Mouse (Mus musculus) hematopoietic stem cell, adult 5-6 weeks (primary cell): ENCODE measurements around the gene Hoxa7. TPM values are rescaled to one million over a fixed set of nuclear protein-coding genes. Genes with fewer than 3 reads are reported as not detected.

Experiments used
- ATAC-seq, 2 experiments: fragments of 125-278 bp in 1 of 2; replicated peaks in 1 of 2; 2 replicates each; pipeline ENCODE4 v1.8.0; 2016 to 2017; ENCODE audit warnings: inconsistent platforms in 2 of 2, mild to moderate bottlenecking in 2 of 2, moderate number of reproducible peaks in 2 of 2, low read depth in 1 of 2, moderate TSS enrichment in 1 of 2; ENCODE audit not compliant: low FRiP score in 2 of 2, poor library complexity in 2 of 2, severe bottlenecking in 2 of 2, insufficient read depth in 1 of 2, low TSS enrichment in 1 of 2
- total RNA-seq: library from RNA; stranded (forward); fragments of 172-1452, 232-1000 nt; gene quantifications from 2 replicates; pipeline ENCODE4 v1.2.3, GENCODE M21; 2017

Hoxa7 gene
- total RNA-seq = 15.6 and 19.2 TPM in 2 replicates

DNA sequence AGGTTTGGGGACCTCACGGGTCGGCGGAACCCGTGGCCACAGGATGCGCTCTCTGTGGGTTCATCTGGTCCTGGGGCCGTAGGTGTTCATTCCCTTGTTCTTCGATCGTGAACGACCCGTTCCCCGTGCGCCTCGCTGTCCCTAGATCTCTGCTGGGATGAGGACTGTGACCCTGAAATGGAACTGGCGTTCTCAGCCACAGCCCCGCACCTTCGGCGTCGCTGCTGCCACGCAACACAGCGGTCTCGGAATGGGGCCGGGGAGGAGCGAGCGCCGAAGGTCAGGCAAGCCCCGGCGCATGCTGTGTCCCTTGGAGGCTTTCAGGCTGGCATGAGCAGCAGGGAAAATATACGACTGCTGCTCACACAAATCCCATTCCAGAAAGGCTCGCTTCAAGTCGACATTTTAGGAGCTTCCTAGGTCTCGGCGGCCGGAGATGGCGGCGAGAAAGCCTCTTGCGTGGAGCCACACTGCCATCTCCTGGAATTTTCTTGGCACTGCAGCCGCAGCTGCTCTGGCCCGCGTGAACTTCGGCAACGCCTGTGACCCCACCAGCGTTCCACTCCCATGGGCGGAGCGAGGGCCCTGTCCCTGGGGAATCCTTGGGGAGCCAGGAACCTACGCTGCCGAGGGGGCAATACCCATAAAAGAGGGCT lies at the start of gene Hoxa7:
Hoxa7 (minus strand) TSS at position 518 of the 656 bp plus-strand sequence.
- ATAC-seq = peak; percentile 37 to 49

DNA sequence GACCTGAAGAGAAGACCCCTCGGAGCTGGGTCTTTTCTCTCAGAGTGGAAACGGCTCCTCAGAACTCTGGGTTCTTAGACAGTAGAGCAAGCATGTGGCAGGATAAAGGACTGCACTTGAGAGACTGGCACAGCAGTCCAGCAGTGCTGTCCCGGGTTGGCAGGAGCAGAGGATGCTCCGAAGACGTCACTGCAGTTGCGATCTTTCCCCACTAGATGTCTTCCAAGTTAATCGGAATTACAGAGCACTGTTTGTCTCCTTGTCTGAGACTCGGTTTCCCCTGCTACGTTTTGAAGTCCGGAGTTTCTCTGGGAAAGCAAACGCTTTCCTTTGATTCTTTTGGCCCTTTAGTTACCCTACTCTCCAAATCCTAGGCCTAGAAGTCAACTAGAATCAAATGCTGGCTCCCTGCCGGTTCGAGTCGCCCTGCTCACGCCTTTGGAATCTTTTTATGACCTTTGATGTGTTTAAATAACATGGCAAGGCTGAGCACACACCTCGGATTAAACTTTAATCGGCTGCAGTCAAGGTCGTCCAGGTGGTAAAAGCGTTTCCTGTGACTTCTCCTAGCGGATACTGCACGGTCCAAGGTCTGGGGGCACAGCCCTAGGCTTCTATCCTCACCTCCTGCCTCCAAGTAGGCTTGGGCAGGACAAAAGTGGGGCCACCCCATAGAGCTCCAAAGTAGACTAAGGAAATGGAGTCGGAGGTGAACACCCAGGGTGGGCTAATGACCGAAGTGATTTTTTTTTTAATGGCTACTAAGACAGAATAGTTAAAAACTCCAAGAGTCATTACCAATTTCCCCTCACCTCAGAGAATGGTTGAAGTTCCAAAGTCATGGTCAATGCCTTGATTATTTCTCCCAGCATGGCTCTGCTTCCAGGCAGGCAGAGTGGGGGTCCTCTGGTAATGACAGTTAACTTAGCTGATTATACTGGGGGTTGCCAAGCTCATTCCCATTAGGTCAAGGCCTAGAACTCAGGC lies 49.1 kb upstream of the Hoxa7 start:
- peak; percentile 33 to 49; a peak in 2 of 4 replicates for ATAC-seq

DNA sequence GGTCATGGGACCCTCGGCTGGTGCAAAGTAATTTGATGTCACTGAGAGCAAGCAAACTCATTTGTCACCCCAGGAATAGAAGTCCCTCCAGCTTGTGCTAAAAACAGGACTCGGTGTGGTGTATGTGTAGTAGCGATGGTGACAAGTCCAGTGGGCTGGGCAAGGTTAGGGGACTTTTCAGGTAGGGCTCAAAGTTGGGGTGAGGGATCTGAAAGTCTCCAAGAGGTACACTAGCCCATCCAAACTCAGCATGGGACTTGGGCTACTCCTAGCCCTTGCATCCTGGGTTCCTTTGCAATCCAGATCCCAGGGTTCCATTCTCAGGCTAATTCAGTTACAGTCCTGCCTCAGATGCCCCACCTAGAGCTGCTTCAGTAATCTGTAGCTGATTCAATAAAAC lies 47.1 kb upstream of the Hoxa7 start:
- no peak for ATAC-seq

DNA sequence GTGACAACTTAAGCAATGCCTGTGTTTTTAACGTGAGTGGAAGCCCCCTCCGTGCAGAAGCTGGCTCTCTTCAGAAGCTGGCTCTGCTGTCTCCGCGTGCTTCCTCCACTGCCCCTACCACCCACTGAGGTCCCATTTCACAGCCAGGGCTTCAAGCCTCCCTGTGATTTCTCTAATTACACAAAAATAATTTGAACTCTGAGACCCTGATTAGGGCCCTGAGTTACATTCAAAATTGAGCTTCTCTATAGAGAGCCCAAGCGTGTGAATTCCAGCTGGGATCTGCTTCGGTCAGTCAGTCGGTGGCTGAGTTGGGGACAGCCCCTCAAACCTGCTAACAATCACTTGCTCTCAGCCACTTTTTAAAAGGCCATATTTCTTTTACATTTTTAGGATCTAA lies 46.7 kb upstream of the Hoxa7 start:
- ATAC-seq = no peak

DNA sequence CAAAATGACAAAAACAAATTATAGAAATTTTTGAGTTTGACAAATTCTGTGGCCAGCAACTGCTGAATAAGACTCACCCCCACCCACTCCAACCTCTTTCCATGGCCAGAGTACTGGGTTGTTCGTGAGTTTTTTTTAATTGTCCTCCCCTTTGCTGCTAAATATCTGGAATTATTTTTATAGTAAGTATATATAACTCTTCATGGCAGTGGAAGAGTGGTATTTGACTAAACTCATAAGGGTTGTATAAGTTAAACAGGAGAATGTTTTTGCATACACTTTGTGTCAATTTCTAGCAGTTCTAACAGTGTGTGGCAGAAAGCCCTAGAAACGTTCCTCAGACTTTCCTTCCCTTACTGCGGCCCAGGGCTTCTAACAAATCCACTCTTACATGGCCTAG lies 46.0 kb upstream of the Hoxa7 start:
- ATAC-seq = no peak

DNA sequence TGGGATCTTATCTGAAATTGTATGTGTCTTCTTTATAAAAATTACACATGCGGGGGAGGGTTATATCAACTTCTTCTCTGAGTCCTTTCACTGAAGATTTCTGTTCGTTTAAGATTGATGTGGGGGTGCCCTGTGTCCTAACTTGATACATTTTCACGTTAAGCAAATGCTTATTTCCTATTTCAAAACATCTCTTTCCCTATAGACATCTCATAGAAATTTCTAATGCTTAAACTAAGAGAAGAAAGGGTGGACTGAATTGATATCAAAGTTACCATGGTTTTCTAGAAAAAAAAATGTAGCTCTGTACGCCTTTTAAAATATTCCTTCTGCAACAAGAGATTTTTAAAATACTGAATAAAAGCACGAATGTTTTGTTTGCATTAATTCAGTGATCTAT lies 45.6 kb upstream of the Hoxa7 start:
- ATAC-seq = no peak

DNA sequence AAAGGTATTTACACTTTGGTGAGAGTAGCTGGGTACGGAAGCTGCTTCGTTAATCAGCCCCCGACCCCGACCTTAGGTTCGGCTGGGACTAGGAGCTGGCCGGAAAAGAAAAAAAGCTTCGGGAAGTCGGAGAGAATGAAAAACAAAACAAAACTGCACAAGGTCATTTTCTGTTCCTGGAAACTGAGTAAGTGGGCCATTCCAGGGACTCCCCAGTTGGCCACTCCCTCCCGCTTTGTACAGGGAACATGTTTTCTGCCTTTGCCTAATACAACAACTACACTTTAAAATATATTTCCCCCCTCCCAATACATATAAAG lies 45.0 kb upstream of the Hoxa7 start:
- no peak for ATAC-seq

DNA sequence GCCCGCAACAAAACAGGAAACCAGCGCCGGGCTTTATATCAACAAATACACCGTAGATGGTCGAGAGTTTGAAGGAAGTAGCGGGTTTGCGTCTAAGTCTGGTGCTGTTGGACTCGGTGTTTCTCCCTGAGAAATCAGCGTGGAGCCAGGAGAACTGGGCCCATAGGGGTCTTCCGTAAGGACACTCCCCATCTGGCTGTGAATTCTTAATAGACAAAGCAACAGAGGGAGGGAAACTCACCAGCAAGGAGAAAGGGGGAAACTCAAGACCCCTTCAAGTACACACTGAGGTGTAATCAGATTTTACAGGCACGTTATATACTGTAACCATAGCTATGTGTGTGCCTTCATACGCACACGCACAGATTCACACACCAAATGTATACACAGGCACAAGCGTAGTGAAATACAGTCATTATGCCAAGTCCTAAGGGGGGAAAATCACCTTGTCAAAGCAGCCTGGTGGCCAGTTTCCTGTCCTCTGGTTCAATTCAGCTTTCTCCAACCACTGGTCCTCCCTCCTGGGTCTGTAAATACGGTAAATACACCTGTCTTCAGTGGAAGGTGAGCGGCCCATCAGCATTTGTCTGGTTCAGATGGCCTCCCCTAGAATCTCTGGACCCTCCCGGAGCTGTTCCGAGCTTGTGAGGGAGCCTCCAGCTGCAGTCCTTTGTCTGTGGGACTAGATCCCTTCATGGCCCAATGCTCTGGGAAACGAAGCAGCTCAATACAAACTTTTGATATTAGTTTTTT lies 44.4 kb upstream of the Hoxa7 start:
- ATAC-seq = no peak

DNA sequence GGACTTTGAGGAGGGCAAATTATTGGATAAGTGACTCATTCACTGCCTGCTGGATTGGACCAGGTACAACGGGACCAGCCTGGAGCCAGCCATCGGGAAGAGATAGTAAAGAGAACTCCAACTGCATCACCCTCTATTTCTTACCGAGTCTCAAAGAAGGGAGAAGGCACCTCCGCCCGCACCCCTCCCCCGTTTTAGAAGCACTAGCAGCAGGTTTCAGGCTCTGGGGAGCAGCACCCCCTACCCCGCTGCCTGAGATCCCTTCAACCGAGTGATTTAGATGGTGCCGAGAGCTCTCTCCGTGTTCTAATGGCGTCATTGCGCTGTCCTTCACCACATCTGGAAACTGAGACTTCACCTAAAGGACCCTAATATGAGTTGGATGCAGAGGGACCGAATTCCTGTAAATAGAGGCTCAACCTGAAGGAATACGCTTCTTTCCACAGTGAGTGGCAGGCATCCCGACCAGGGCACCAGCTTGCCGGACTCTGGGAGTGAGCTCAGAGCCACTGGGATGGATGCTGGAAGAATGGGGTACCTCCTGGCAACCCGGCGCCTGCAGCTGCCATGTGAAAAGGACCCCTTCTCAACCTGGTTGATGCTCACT lies 43.8 kb upstream of the Hoxa7 start:
- ATAC-seq = no peak

DNA sequence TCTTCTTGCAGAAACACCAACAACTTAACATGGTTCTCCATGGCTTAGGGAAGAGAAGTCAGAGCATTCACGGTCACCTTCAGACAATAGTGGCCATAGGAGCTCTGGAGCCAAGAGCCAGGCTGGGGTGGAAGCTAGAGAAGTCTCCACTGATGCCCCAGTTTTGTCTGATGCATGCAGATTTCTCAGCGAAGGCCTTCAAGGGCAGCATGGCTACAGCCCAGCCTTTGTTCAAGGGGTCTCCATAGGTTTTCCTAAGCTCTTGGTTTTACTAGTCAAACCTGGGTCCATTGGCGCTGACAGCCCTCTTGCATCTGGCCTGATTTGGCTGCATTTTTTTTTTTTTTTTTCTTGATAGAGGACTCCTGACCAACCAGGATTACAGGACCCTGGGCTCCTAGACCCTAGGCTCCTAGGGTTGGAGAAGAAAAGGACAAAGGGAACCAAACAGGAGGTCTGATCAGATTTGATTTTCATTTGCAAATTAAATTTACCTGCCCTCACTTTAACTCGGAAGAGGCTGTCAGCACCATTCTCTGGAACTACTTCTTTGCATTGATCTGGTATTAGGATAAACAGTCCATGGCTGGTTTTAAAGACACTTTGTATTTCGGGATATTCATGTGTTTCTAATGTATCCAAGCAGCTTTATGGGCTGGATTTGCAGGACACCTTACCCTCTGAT lies 42.6 kb upstream of the Hoxa7 start:
- no peak for ATAC-seq

DNA sequence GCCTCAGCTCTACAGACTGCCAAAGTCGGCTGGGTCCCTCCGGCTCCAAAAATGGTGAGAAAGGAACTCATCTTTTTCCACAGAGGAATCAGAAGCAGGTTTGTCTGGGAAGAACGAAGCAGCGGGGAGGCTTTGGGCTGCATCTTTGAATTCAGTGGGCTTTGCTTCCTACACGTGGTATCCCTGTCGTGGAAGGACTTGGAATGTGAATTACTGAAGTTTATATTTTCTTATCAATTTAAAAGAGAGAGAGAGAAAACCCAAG lies 41.6 kb upstream of the Hoxa7 start:
- no peak for ATAC-seq

DNA sequence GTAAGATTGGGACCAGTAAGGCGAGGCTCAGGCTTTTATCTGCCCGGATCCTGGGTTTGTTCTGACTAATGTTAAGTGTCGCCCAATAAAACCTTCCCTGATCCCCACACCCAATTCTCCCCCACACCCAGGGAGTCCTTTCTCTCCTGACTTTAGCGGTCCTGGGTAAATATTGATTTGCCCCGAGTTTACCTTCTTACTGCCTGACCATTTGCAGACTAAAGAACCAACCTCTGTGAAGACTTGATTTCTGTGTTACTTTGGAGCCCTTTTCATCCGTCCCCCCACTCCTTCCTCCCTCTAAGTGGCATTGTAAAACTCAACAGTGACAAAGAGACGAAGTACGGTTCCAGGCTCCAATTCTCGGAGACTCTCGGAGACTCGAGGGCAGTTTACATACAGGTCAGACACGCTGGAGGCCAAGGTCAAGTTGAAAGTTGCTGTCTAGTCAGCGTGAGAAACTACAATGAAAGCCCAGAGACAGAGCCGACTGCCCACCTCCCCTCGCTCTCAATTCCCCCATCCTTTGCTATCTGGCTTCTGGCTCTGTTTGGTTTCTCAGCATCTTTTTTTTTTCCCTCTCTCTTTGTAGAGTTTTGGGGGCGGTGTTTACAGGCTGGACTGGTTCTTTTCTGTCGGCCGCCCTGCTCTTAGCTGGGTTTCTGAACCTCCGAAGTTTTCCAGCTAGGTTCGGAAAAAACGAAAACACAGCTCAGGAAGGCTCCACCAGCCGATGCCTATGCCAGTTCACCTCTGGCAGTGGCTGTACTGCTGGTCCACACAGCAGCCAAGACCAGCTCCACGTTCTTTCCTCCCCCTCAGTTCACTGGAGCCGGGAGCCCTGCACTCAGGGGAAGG lies 41.0 kb upstream of the Hoxa7 start:
- no peak for ATAC-seq

DNA sequence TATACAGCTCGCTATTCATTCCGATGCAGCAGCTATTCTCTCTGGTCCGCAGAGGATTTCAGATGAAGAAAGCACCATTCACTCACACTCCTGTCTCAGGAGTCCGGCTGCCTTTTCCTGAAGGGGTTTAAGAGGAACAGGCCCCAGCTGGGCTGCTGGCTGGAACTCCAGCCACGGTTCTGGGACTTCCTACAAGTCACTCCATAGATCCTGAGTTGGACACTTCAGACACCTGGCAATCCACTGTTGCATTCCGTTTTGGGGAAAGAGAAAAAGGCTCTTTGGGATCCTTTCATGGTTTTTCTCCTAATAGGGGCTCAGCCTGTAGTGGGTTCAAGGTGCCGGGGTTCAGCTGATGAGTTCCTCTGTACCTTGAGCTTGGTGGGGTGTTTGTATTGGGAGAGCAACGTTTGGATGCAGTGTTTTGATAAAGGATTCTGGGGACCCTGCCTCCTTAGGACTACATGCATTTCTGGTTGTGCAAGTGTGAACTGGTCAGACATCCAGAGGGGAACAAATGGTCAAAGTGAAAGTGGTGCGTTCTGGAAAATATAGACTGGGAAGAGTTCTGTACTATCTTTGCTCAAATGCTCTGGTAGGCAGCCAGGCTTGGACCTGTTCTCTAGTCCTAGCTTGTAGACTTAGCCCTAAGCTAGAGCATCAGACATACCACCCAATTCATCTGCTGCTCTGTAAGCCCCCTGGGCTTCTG lies 40.3 kb upstream of the Hoxa7 start:
- ATAC-seq = no peak

DNA sequence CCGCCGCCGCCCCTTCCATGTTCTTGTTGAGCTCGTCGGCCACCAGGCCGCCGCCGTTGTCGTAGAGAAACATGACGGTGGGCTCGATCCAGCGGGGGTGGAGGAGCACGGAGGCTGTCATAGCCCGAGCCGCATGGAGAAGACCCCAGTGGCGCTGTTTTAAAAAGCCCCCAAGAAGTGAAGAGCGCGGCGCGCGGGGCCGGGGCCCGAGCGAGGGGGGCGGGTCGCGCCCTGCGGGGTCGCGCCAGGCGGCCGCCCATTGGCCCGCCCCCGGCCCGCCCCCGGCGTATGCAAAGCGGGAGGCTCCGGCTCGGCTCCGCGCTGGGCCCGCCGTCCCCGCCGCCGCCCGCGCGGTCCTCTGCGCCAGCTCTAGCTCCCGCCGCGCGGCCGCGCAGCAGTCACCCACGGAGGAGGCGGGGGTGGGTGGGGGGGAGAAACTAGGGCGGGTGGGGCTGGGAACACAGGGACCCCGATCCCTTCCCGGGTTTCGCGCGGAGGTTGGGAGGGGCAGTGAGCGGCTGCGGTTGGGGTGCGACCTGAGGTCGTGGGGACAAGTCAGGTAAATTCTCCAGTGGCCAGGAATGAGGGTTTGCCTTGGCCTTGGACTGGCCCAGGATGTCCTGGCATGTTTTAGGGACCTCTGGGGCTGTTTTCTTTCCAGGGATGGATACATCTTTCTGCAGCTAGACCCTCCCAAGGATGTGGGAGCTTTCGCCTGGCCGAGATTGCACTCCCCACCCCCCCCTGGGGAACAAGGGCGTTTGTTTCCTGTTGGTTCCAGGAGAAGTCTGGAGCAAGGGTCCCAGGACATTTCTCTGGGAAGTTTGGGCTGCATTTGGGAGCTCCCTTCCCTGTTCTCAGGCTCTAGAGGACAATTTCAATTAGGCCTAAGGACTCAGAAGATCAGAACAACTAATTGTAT lies 39.3 kb upstream of the Hoxa7 start, which contains the start of gene Hoxa13:
Hoxa13 (minus strand) TSS at position 227 of the 922 bp plus-strand sequence.
- no peak for ATAC-seq

DNA sequence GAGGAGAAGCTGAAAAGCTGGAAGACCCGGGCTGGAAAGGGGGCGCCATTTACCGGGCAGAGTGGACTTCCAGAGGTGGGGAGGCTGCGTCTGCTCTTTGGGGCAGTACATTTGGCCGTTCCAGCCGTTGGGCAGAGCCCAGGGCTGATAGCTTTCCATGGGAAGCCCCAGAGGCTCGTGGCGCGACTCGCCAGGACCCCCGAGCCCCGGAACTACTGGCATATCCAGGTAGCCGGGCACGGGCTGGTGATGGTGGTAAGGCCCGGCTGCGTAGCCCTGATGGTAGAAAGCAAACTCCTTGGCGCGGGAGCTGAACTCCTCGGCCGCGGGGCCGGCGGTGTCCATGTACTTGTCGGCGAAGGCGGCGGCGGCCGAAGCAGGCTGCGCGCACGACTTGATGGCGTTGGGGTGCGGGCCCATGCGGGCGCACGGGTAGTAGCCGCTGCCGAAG lies 38.2 kb upstream of the Hoxa7 start:
- ATAC-seq = no peak; a peak in 1 of 4 replicates
